Mouse (Mus musculus) ovary, postnatal 10 days (tissue): Measurements from ENCODE around the gene Clca4a.
"Not testable (repeated sequence)": the region's sequence is repeated elsewhere in the genome, so short reads cannot be mapped to it uniquely, and the experiment has no call there.

ENCODE experiments used
- DNase-seq: peaks from one replicate; pipeline ENCODE4 v3.0.0; 2022; ENCODE audit warnings: low spot score

The Clca4a gene

DNA sequence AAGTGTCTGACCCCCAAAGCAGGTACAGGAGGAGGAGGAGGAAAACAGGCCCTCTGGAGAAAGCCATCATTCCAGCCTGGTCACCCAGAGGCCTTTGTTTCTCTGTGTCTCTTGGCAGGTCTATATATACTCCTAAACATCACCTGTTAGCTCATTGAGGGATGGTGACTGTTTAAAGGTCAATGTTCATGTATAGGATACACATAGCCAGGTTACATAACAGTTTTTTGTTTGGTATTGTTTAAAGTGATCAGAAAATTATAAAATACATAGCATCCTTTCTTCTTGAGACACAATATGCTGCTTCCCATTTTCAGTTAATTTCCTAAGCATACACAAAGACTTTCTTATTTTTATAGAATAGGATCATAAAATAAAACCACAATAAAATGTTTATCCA lies at the start of gene Clca4a:
TSS of gene Clca4a (minus strand) at position 101 of the 400 bp plus-strand sequence.
- no peak for DNase-seq

DNA sequence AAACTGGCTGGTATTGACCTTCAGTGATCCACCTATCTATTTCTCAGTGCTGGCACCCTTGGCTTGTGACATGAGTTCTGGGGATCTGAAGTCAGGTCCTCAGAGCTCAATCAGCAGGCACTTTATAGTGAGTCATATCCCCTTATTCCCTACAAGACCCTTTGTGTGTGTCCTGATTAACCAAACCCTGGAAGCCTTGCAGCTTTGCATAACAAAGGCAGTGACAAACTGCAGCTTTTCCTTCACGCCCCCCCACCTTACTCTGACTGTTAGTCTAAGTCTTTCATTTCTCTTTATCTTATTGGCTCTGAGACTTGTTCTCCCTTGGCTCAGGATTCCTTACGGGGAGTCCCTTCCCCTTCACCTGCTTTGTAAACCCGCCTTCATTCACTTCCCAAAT lies 43.0 kb upstream of the Clca4a start:
- DNase-seq, result no peak

- no peak for DNase-seq
Observed at GRCm38 (mm10) chr3:145004422-145004821, 29.6 kb upstream of the Clca4a start.

DNA sequence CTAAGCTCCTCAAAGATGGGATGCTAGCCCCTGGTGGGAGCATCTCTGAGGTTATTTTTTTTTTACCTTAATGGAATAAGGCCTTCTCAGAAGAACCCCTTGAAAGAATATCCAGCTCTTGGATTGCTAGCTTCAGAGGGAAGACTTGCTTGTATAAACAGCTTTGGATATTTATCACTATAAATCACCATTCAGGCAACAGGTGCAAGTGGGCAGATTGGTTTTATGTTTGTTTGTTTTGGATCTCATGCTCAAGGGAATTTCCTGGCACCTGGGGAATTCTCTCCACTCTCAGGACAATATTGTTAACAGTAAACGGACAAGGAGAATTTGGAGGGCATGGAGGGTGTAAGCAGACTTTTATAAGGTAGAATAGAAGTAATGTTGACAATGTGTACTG lies 26.1 kb upstream of the Clca4a start:
- no peak for DNase-seq

GRCm38 (mm10) chr3:144993055-144993454 lies 18.2 kb upstream of the Clca4a start:
- no peak for DNase-seq

GRCm38 (mm10) chr3:144992618-144993017 lies 17.8 kb upstream of the Clca4a start:
- no peak for DNase-seq

- DNase-seq, result no peak
Observed at GRCm38 (mm10) chr3:144985890-144986289, 11.0 kb upstream of the Clca4a start.

DNA sequence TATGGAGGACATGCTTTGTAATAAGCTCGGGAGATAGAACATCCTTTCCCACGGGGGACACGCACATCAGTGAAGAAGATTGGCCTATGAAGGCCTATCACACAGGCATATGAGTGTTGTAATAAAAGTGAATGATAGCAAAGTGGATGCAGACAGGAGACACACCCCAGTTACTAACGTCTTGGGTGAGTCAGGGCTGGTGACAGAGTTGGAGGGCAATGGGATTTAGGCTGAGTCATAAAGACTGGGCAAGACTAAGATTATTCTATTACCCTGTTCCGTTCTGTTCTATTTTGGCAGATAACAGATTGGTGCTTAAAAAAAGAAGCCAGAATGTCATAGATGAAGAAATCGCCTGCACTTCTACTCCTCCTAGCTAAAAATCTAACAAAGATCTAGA lies 5.7 kb upstream of the Clca4a start:
- DNase-seq, result no peak

DNA sequence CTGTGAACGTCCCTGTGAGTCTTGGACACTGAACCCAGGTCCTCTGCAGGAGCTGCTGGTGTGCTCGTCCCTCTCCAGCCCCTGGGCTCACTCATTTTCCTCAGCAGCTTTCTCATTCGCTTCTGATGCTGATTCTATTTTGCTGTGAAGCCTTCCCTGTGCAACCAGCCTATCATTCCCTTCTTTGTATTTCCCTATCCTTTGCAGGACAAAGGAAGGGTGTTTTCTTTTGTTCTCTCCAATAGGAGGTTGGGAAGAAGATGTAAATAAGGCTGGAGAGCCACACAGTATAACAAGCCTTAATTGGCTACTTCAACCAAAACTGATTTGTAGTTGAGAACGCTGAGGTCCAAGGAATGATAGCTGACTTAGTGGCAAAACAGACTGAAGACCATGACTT lies 2.8 kb upstream of the Clca4a start:
- DNase-seq, result no peak

DNA sequence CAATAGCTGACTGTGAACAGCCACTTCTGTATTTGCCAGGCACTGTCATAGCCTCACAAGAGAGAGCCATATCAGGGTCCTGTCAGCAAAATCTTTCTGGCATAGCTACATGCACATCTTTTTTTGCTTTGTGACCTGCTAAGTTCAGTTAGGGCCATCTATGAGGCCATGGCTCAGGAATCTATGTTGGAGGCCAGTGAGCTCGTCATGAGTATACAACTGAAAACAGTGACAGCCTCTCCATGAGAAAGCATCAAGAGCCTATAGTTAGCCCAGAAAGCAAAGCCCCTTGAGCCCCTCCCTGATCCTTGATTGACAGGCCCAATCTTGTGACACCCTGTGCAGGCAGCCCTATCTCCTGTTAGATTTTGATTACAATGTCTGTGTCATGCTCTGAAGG lies 1.2 kb upstream of the Clca4a start:
- DNase-seq, result no peak

- no peak for DNase-seq
Observed at GRCm38 (mm10) chr3:144971553-144972270, 3.1 kb downstream of the Clca4a start.

DNA sequence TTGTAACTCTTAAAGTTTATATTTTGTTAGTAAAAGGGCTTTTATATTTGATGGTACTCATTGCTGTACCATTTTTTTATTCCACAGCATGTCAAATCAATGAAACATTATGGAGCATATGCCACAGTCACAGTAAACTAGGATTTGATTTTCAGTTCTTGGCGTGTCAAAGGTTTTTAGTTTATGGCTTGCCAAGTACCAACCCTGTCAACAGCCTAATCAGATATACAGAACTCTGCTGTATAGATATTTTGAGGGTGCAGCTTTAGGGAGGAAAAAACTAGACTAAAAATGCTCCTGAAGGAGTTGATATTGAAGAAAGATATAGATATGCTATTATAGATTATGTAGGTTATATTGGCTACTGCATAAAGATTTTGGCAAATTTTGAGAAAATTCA lies 5.1 kb downstream of the Clca4a start:
- no peak for DNase-seq

DNA sequence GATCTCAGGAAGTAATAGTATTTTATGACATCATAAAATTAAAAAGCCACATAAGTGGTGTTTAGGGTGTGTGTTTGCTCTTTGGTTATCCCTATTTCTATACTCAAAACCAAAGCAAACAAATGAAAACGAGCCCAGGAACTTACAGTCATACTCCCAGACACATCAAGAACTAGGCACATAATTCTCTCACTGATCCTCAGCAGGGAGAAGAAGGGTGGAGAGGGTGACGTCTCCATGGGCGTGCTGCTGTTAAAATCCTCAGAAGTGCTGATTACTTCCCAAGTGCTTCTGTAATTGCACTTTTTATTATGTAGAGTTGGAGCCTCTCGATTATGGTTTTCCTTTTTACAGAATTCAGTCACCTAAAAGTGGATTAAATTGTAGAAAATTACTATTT lies 8.8 kb downstream of the Clca4a start:
- no peak for DNase-seq

- DNase-seq, result no peak
Observed at GRCm38 (mm10) chr3:144950829-144951228, 24.0 kb downstream of the Clca4a start.

DNA sequence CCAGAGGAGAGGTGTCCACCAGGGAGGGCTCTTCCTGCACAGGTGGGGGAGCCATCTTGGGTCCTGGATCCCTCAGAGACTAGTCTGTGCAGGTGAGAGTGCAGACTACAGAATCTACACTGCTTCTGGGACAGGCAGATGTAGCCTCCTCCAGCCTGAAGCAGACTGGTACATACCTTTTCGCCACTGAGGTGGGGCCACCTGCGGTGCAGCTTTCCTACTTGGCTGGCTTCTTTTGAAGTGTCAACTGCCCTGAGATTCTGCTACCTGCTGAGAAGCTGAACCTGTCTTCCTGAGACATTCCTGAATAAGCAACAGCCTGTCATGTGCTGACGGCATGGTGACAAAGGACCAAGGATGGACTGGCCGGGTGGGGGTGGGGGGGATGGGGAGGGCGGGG lies 27.5 kb downstream of the Clca4a start:
- DNase-seq, result not testable (repeated sequence)

- DNase-seq, result not testable (repeated sequence)
Observed at GRCm38 (mm10) chr3:144933625-144934024, 41.2 kb downstream of the Clca4a start.

DNA sequence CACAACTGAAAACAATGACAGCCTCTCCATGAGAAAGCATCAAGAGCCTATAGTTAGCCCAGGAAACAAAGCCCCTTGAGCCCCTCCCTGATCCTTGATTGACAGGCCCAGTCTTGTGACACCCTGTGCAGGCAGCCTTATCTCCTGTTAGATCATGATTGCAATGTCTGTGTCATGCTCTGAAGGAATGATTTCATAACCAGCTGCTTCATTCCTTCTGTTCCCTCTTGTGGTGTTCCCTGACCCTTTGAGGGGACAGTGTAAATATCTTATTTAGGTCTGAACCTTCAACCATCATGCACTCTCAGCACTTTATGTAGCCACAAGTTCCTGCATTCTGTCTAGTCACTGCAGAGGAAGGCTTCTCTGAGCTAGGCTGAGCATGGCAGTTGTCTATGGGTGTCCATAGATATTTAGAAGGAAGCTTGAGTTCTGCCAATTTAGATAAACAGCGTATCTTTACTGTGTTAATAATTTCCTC lies 41.8 kb downstream of the Clca4a start:
- DNase-seq, result no peak

- no peak for DNase-seq
Observed at GRCm38 (mm10) chr3:144932335-144932734, 42.5 kb downstream of the Clca4a start, which contains the start of gene Clca4b. Gene Clca4b (minus strand): TSS chr3:144932529.

DNA sequence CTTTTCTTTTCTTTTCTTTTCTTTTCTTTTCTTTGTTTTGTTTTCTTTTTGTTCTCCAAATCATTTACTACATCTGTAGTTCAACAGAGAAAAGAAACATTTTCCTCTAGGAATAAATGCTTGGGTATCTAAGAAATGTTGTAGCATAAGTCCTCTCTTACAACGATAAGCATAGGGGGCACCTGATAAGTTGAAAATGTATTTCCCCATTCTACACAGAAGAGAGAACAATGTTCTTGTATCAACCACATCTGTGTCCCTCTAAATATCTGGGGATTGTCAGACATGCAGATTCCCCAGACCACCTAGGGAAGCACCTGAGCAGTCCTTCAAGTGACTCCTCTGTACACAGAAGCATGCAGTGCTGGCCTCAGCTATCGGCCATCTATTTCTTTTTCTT lies 60.8 kb downstream of the Clca4a start:
- no peak for DNase-seq
